Mouse (Mus musculus): ENCODE measurements around the gene Rasl11a. TPM values are rescaled to one million over a fixed set of nuclear protein-coding genes. Genes with fewer than 3 reads are reported as not detected.
"Not testable (repeated sequence)": the region's sequence is repeated elsewhere in the genome, so short reads cannot be mapped to it uniquely, and the experiment has no call there.

Gene Rasl11a
- polyA plus RNA-seq, 1 experiment from 2014 or later = 12.7 TPM

- WGBS = 16% methylated on average over 4 of the region's 4 CpGs
- no peak overlapping the region for H3K4me3 ChIP-seq (replicated peaks)
- 0 out of 2 replicates have a peak, but pooled peaks have one; percentile 9 for ATAC-seq (ENCODE audit: low FRiP score)
Measured at GRCm38 (mm10) chr5:146867946-146868314, 23.1 kb downstream of the Rasl11a start.

GRCm38 (mm10) chr5:146872981-146873631 is 28.2 kb downstream of the Rasl11a start:
- ATAC-seq (ENCODE audit: low FRiP score) = no peak
- H3K4me3 ChIP-seq (replicated peaks) = no peak overlapping the region
- no peaks in the 10 kb centered on the region for H3K9me3 ChIP-seq (replicated peaks)
- no peaks in the 10 kb centered on the region for H3K36me3 ChIP-seq
- H3K27me3 ChIP-seq (replicated peaks) = no peaks in the 10 kb centered on the region
- no peak overlapping the region for H3K27ac ChIP-seq (replicated peaks)
- WGBS = 92% methylated on average over 5 of the region's 5 CpGs
- no peak overlapping the region for H3K4me2 ChIP-seq
- H3K9ac ChIP-seq (replicated peaks) = no peak overlapping the region
- no peaks in the 10 kb centered on the region for H3K4me1 ChIP-seq

More at GRCm38 (mm10) chr5:146867946-146868314, 23.1 kb downstream of the Rasl11a start:
- Histone ChIP-seq H3K4me1 (peaks cover 10% of the 10 kb centered on the region), H3K36me3 (no peaks in the 10 kb centered on the region), H3K9ac (replicated peaks) (no peak overlapping the region), H3K9me3 (replicated peaks) (no peaks in the 10 kb centered on the region), H3K27me3 (replicated peaks) (no peaks in the 10 kb centered on the region), H3K4me2 (peak overlapping the region; percentile 47), H3K27ac (replicated peaks) (peak overlapping the region; percentile 72)

DNA sequence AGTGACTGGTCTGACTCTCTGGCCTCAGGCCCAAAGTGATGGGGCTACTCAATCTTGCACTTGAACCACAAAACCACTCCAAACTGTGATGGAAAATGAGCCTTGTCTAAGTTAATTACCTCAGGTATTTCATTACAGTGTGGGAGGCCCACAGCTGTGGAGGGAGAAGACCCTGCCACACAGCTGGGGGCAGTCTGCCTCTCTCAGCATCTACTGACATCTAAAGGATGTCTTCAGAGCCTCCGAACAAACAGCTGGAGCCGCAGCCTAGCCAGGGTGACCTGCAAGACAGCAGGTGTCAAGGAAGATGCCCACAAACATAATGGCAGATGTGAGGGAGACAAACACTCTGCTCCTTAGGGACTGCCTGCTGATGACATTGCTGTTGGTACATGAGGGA is 31.2 kb downstream of the Rasl11a start:
- no peak overlapping the region for H3K4me2 ChIP-seq
- WGBS = 77% methylated on average over 2 of the region's 2 CpGs
- no peaks in the 10 kb centered on the region; the same call in 1 of the 2 replicates for H3K27me3 ChIP-seq (replicated peaks)
- ATAC-seq (ENCODE audit: low FRiP score) = no peak
- H3K9ac ChIP-seq (replicated peaks) = no peak overlapping the region
- H3K36me3 ChIP-seq = no peaks in the 10 kb centered on the region
- H3K4me3 ChIP-seq (replicated peaks) = no peak overlapping the region
- H3K4me1 ChIP-seq = no peaks in the 10 kb centered on the region
- no peak overlapping the region for H3K27ac ChIP-seq (replicated peaks)
- H3K9me3 ChIP-seq (replicated peaks) = no peaks in the 10 kb centered on the region

DNA sequence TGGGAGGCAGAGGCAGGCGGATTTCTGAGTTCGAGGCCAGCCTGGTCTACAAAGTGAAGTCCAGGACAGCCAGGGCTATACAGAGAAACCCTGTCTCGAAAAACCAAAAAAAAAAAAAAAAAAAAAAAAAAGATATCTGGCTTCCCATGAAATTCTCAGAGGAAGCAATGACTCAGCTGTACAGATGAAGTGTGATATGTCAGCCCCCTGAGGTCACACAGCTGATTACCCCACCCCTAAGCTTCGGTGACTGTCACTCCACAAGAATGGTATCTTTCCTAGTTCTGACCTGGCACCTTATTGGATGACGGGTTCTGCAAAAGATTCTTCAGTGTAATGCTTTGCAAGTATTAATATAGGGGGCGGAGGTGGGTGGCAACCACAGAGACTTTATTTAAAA is 33.0 kb downstream of the Rasl11a start:
- not testable (repeated sequence) for H3K9me3 ChIP-seq (replicated peaks); H3K4me2 ChIP-seq; H3K27ac ChIP-seq (replicated peaks); H3K4me1 ChIP-seq; H3K9ac ChIP-seq (replicated peaks); ATAC-seq (ENCODE audit: low FRiP score); H3K4me3 ChIP-seq (replicated peaks); H3K36me3 ChIP-seq; H3K27me3 ChIP-seq (replicated peaks)
- WGBS = 80% methylated on average over 5 of the region's 6 CpGs

DNA sequence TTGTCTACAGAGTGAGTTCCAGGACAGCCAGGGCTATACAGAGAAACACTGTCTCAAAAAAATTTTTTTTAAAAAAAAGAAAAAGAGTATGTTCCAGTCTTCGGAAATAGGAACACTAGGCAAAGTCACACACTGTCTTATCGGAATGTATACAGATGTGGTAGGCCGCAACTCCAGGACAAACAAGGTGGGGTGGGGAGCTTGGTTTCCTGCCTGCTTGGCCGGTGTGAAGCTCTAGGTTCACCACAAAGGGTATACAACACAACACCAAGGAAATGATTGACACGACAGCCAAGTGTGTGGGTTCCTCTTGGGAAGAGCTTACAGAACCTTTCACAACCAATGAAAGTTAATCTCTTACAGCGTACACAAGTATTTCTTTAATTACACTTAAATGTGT is 37.4 kb downstream of the Rasl11a start:
- Histone ChIP-seq H3K4me2 (no peak overlapping the region), H3K4me1 (no peaks in the 10 kb centered on the region), H3K36me3 (no peaks in the 10 kb centered on the region), H3K9me3 (replicated peaks) (no peaks in the 10 kb centered on the region), H3K27ac (replicated peaks) (no peak overlapping the region), H3K27me3 (replicated peaks) (no peaks in the 10 kb centered on the region; the same call in 1 of the 2 replicates), H3K9ac (replicated peaks) (no peak overlapping the region), H3K4me3 (replicated peaks) (no peak overlapping the region)
- ATAC-seq (ENCODE audit: low FRiP score) = no peak
- WGBS = 91% methylated on average over 6 of the region's 6 CpGs

DNA sequence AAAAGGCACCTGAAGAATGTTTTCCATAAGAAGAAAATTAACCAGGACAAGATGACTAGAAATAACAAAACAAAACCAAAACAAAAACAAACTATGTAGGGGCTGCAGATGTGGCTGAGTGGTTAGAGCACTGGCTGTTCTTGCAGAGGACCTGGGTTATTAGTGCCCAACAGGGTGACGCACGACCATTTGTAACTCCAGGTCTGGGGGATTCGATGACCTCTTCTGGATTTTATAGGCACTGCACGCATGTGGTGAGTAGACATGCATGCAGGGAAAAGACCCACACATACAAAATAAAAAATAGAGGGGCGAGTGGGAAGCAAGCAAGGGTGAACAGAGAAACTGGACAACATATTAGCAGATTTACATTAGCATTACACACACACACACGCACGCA is 38.2 kb downstream of the Rasl11a start:
- Histone ChIP-seq H3K9ac (replicated peaks) (no peak overlapping the region), H3K4me1 (no peaks in the 10 kb centered on the region), H3K27ac (replicated peaks) (no peak overlapping the region), H3K4me2 (no peak overlapping the region), H3K9me3 (replicated peaks) (no peaks in the 10 kb centered on the region), H3K27me3 (replicated peaks) (no peaks in the 10 kb centered on the region; the same call in 1 of the 2 replicates), H3K36me3 (no peaks in the 10 kb centered on the region), H3K4me3 (replicated peaks) (no peak overlapping the region)
- WGBS = 80% methylated on average over 7 of the region's 7 CpGs
- ATAC-seq (ENCODE audit: low FRiP score) = no peak

GRCm38 (mm10) chr5:146883486-146884272 is 38.8 kb downstream of the Rasl11a start:
- Histone ChIP-seq H3K4me1 (no peaks in the 10 kb centered on the region), H3K4me3 (replicated peaks) (no peak overlapping the region), H3K36me3 (no peaks in the 10 kb centered on the region), H3K9me3 (replicated peaks) (no peaks in the 10 kb centered on the region), H3K27me3 (replicated peaks) (no peaks in the 10 kb centered on the region; the same call in 1 of the 2 replicates), H3K27ac (replicated peaks) (no peak overlapping the region), H3K4me2 (no peak overlapping the region), H3K9ac (replicated peaks) (no peak overlapping the region)
- 89% methylated on average over 15 of the region's 15 CpGs for WGBS
- ATAC-seq (ENCODE audit: low FRiP score) = no peak

GRCm38 (mm10) chr5:146891127-146891526 is 46.3 kb downstream of the Rasl11a start:
- Histone ChIP-seq H3K4me2 (peak overlapping the region; percentile 36), H3K36me3 (no peaks in the 10 kb centered on the region), H3K4me3 (replicated peaks) (no peak overlapping the region), H3K27me3 (replicated peaks) (no peaks in the 10 kb centered on the region), H3K27ac (replicated peaks) (no peak overlapping the region), H3K9me3 (replicated peaks) (no peaks in the 10 kb centered on the region), H3K4me1 (no peaks in the 10 kb centered on the region), H3K9ac (replicated peaks) (no peak overlapping the region)
- 12% methylated on average over 14 of the region's 14 CpGs for WGBS
- ATAC-seq (ENCODE audit: low FRiP score) = no peak

DNA sequence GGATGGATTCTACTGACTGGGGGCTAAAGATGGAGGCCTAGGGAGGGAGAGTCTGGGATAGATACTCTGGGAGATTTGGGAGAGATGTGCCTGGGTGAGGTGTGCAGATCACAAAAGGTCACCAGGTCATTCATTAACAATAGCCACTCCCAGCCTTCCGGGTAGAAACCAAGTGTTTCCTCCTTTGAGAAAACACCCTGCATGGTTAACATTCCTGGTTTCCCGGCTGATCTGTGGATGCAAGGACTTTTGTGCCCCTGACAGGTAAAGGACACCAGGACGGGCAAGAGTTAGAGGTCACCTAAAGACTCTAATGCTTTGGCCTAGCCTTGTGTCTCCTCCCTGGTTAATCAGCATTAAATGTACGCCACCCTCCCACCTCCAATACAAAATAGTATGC is 48.0 kb downstream of the Rasl11a start:
- Histone ChIP-seq H3K27me3 (replicated peaks) (no peaks in the 10 kb centered on the region), H3K9ac (replicated peaks) (no peak overlapping the region), H3K4me3 (replicated peaks) (no peak overlapping the region), H3K9me3 (replicated peaks) (no peaks in the 10 kb centered on the region), H3K4me2 (no peak overlapping the region), H3K27ac (replicated peaks) (no peak overlapping the region), H3K4me1 (no peaks in the 10 kb centered on the region), H3K36me3 (no peaks in the 10 kb centered on the region)
- ATAC-seq (ENCODE audit: low FRiP score) = no peak
- 91% methylated on average over 4 of the region's 4 CpGs for WGBS

DNA sequence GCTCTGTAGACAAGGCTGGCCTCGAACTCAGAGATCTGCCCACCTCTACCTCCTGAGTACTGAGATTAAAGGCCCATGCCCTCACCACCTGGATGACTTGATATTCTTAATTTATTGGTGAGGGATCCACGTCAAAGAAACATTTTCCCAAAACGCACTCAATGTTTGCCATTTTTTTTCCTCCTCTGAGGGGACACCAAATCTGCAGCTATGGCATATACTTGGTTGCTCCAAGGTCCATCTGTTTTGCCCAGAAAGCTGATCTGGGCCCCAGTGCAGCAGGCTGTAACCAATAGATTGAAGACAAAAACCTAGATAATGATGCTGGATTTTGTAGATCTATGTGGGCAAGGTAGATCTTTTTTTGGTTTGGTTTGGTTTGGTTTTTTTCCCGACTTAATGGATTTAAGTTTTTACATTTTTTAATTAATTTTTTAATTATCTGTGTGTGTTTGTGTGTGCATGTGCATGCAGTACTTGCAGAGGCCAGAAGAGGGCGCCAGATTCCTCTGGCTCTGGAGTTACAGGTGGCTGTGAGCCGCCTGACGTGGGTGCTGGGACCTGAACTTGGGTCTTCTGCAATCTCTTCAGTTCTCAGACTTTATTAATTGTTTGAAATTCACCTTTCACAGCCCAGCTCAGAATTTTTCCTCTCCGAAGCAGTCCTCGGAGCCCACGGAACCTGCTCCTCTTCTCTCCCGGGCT is 48.8 kb downstream of the Rasl11a start:
- ATAC-seq (ENCODE audit: low FRiP score) = no peak
- 86% methylated on average over 11 of the region's 11 CpGs for WGBS
- no peaks in the 10 kb centered on the region for H3K4me1 ChIP-seq
- H3K27me3 ChIP-seq (replicated peaks) = no peaks in the 10 kb centered on the region
- H3K36me3 ChIP-seq = no peaks in the 10 kb centered on the region
- H3K9ac ChIP-seq (replicated peaks) = no peak overlapping the region
- H3K4me2 ChIP-seq = no peak overlapping the region
- no peak overlapping the region for H3K4me3 ChIP-seq (replicated peaks)
- no peaks in the 10 kb centered on the region for H3K9me3 ChIP-seq (replicated peaks)
- H3K27ac ChIP-seq (replicated peaks) = no peak overlapping the region

GRCm38 (mm10) chr5:146895667-146896066 is 50.8 kb downstream of the Rasl11a start:
- not testable (repeated sequence) for H3K27ac ChIP-seq (replicated peaks); H3K36me3 ChIP-seq; H3K4me2 ChIP-seq; H3K27me3 ChIP-seq (replicated peaks); H3K9me3 ChIP-seq (replicated peaks); ATAC-seq (ENCODE audit: low FRiP score); H3K4me3 ChIP-seq (replicated peaks); H3K4me1 ChIP-seq; H3K9ac ChIP-seq (replicated peaks)
- WGBS = 93% methylated on average over 16 of the region's 16 CpGs

GRCm38 (mm10) chr5:146896973-146897372 is 52.1 kb downstream of the Rasl11a start:
- Histone ChIP-seq H3K4me3 (replicated peaks) (no peak overlapping the region), H3K27me3 (replicated peaks) (no peaks in the 10 kb centered on the region), H3K9ac (replicated peaks) (no peak overlapping the region), H3K4me1 (no peaks in the 10 kb centered on the region), H3K27ac (replicated peaks) (no peak overlapping the region), H3K4me2 (no peak overlapping the region), H3K36me3 (no peaks in the 10 kb centered on the region), H3K9me3 (replicated peaks) (no peaks in the 10 kb centered on the region)
- no peak for ATAC-seq (ENCODE audit: low FRiP score)
- WGBS = 74% methylated on average over 13 of the region's 13 CpGs
